Mouse (Mus musculus): ENCODE data around the gene Panx1. TPM values are rescaled to one million over a fixed set of nuclear protein-coding genes. Genes with fewer than 3 reads are reported as not detected.

The Panx1 gene
- not detected in 2 replicates for polyA plus RNA-seq (2012)

DNA sequence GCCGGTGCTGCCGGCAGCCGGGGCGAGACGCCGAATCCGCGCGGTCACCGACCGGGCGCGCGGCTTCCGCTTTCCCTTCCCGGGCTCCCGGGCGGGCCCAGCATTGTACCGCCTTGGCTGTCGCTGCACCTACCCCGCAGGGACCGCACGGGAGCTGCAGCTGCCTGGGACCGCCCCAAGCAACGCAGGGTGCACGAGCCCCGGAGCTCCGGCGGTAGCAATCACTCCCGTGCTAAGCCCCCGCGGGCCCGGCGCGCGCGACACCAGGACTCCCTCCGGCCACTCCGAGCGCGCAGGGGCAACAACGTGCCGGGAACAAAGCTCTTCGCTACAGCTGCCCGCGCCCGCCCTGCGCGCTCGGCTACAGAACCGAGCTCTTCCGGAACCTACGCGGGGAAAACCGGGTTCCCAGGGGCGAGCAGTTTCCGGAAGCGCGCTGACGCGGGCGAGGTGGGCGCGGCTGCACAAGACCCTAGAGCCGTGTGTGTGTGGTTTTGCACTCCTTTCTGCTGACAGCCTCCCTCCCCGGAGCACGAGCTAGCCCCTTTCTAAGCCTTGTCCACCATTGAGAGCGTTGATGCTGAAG, at the start of gene Panx1:
TSS of gene Panx1 (minus strand) at position 395 of the 586 bp plus-strand sequence.
- TF ChIP-seq GATA1 (IDR thresholded peaks at IDR 0.05; ENCODE audit: low read length) = no peak

DNA sequence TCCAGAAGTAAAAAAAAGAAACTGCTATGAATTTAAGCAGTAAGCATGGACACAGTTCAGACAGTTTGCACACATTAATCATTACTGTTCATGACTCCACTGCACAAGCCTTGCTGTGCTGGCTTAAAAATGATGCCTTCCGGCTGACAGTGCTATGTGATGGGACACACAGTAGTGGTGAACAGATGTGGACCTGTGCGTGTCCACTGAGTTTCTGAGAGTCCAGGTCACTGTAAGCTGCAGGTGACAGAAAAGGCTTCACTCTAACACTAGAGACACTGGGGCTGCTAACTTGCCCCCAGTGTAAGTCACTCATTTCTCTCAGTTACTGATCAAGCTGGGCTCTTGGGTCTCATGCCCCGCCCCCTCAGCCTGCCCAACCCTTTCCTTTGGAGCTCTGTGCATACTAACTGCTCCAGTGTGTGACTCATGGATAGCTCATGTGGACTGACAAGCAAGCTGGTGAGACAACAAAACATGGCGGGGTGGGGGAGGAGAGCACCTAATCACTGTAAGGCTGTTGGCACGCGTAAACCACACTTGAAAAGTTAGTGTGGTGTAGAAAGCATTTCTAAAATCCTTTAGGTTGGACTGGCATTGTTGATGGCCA, 23.5 kb upstream of the Panx1 start:
- TF ChIP-seq GATA1 (IDR thresholded peaks at IDR 0.05; ENCODE audit: low read length) = no peak

DNA sequence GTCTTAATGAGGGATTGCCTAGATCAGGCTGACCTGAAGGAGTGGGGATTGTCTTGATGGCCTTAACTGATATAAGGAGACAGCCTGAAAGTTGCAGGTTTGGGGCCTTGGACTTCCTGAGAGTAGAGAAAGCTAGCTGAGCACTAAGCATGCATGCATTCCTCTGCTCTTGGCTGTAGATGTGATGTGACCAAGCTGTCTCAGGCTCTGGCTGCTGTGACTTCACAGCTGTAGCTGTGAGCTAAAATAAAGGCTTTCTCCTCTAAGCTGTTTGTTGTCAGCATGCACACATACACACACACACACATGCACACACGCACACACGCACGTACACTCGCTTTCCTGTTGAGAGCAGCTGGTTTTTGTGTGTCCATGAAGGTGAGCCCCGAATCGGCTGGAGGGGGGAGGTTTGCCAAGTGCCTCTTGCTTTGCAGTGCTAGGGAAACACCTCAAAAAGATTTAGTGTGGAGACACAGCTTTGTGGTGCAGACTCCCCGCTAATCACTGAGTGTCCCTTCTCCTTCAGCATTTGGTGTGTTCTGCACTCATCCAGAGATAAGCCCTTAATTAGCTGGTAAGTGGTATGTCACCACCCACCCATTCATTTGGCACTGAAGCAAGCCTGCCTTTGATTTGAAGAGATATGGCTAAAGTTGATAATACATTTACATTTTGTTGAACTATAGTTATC, 22.9 kb upstream of the Panx1 start:
- TF ChIP-seq GATA1 (IDR thresholded peaks at IDR 0.05; ENCODE audit: low read length) = no peak

DNA sequence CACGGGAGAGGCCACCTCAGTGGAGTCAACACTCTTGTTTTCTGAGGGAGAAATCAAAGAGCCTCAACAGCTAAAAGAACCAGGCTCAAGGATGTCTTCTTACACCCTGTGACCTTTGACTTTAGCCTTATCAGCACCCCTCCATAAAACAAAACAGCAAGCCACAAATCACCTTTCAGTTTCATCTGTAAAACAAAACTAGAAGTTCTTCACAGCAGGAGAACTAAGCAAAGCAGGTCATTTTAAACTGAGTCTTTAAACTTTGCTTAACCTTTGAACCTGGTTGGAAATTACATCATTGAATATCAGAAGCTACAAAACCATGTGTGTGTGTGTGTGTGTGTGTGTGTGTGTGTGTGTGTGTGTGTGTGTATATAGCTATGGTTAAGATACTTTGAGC, 18.9 kb upstream of the Panx1 start:
- no peak for TF ChIP-seq GATA1 (IDR thresholded peaks at IDR 0.05; ENCODE audit: low read length)

DNA sequence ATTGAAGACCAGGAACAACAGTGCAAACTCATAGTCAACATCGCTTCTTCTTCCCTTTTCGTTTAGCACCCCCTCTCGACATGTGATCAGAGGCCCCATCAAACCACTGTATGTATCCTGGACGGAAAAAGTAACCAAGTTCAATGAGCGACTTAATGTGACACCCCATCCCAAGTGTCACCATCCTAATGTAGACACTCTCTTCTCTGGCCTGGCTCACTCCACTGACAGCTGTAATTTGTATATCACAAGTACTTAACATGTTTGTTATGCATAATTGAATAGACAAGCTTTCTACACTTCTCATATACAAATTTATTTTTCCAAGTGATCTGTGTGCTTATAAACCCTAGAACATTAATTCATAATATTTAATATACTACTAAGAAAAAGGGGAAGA, 15.6 kb upstream of the Panx1 start:
- no peak for TF ChIP-seq GATA1 (IDR thresholded peaks at IDR 0.05; ENCODE audit: low read length)

DNA sequence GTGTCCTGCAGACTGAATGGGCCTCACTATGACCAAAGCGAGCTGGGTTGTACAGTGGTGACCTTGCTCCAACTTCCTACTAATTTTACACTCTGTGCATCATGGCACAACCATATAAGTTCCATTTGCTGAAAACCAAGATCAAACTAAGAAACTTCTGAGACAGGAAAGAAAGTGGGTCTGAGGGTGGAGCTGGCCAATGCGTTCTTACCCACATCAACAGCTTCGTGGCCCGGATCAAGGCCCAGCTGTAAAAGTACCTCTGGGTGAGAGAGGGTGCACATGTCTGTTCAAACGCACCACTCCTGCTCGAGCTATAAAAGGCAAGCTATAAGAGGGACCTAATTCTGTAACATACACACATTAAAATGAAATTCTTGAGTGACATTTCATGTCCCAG, 14.7 kb upstream of the Panx1 start:
- no peak for TF ChIP-seq GATA1 (IDR thresholded peaks at IDR 0.05; ENCODE audit: low read length)

DNA sequence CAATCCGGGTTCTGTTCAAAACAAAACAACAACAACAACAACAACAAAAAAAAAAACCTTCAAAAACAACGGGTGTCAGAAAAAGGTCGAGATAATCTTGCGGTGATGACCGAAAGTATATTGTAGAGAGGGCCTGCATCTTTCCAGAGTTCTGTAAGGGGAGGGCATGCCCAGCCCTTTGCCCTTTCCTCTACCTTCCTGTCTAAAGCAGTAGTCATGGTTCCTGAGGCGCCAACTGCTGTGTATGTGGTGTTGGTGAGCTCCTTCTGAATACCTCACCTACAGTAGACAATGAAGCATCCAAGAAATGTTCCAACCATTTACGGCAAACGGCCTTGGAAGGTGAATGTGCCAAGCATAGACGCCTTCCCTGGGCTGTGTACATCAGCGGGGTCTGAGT, 462 bp upstream of the Panx1 start:
- no peak for TF ChIP-seq GATA1 (IDR thresholded peaks at IDR 0.05; ENCODE audit: low read length)

DNA sequence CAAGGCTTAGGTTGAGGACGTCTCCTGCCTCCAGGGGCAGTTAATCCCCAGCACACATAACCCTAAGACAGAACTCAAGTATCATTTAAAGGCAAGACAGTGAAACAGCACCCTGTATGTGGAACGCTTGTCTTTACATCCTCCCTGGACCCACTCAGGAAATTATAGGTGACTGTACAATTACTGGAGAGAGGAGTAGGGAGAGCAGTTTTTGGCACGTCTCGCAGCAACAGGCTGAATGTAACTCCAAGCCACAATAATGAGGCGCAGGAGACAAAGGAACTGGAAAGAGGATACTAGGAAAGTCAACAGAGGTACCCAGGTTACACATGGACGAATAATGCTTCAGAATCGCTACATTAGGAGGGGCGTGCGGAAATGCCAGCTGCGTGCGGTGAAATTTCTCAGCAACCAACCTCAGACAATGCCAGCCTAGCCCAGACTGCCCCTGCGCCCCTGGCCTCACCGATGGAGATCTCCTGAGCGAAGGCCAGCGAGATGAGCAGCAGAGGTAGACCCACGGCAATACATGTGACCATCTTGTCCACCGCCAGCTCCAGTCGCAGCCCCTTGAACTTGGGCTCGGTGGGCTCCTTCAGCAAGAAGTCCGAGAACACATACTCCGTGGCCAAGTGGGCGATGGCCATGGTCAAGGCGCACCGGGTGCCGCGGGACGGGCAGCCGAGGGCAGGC, 741 bp downstream of the Panx1 start:
- no peak for TF ChIP-seq GATA1 (IDR thresholded peaks at IDR 0.05; ENCODE audit: low read length)

DNA sequence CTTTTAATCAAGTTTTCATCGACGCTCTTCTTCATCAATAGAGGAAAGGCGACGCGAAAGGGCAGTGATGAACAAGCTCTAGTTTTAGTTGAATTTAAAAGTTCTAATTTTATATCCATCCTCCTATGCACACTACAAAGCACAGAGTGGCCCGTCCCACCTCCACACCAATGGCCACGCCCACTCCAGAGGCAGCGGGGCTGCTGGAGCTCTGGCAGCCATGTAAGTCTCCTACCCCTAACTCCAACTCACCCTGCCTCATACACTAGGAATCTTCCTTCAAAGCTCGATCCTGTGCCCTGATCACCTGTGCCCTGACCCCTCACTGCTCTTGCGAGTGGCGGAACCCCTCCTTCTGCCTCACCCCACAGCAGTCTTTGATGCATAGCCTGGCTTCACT, 3.7 kb downstream of the Panx1 start:
- no peak for TF ChIP-seq GATA1 (IDR thresholded peaks at IDR 0.05; ENCODE audit: low read length)

DNA sequence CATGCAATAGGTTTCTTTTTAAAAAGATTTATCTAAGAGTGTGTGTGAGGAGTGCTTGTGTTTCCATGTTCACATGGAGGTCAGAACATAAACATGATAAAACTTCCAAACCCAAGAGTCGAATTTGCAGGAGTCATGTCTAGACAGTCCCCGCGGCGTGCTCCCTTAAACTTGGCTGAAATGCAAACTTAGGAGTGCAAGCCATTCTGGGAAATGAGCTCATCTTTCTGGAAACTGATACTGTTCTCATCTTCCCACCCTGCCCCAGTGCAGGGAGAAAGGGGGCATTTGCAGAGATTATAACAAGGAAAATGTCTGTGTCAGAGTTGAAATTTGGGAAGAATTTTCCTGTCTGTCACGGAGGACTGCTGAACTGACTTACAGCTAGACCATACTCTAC, 5.4 kb downstream of the Panx1 start:
- no peak for TF ChIP-seq GATA1 (IDR thresholded peaks at IDR 0.05; ENCODE audit: low read length)

DNA sequence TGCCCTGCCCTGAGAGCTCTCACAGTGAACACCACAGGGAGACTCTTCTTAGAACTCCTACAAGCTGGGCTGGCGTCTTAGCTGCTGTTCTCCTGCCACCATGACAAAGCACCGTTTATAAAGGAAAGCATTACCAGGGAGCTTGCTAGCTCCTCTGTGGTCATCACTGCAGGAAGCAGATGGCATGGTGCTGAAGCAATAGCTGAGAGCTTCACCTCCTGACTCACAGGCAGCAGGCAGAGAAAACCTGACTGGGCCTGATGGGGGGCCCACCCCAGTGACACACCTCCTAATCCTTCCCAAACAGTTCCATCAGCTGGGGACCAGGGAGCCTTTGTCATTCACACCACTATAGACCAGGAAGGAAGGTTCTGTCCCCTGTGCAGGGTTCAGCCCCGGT, 7.6 kb downstream of the Panx1 start:
- no peak for TF ChIP-seq GATA1 (IDR thresholded peaks at IDR 0.05; ENCODE audit: low read length)

DNA sequence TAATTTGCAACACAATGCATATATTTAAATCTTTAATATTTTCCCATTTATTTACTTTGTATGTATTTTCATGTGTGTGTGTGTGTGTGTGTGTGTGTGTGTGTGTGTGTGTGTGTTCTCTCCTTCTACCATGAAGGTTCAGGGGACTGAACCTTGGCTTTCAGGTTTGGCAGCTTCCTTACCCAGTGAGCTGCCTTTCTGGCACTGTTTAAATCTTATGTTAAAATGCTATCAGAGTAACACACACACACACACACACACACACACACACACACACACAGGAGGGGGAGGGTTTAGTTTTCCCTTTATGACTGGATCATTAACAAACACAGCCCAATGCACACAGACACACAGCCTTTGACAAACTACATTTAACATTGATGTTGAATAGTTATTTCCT, 8.0 kb downstream of the Panx1 start:
- TF ChIP-seq GATA1 (IDR thresholded peaks at IDR 0.05; ENCODE audit: low read length) = no peak

DNA sequence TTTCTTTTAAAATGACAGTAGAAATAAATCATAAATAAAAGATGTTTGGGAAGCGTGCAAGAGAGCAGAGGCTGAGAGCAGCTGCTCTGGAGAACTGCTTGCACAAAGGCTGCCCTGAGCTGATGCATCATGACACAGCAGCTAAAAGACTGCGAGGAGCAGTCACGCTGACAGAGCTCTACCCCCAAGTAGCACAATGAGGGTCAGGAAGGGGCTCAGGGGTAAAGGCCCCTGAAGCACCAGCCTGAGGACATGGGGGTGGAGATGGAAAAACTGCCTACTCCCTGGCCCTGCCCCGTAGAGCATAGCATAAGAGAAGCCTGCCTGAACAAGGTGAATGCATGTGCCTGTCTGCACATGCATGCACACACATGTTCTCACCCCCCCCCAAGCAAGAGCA, 8.5 kb downstream of the Panx1 start:
- TF ChIP-seq GATA1 (IDR thresholded peaks at IDR 0.05; ENCODE audit: low read length) = no peak

DNA sequence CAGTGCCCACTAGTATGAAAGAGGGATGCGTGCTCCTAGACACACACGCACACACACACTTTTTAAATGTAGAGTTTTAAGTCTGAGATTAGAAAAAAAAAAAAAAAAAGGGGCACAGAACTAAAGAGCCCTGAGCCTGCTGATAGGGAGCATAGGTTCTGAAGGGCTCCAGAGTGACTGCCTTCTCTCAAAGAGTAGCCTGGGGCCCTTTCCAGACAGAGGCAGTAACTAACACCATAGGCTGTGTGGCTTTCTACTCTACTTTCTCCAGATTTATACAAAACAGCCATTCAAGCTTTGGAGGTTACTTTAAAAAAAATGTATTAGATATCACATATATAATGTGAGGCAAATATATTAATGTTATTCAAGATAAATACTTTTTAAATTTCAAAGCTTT, 8.9 kb downstream of the Panx1 start:
- no peak for TF ChIP-seq GATA1 (IDR thresholded peaks at IDR 0.05; ENCODE audit: low read length)

DNA sequence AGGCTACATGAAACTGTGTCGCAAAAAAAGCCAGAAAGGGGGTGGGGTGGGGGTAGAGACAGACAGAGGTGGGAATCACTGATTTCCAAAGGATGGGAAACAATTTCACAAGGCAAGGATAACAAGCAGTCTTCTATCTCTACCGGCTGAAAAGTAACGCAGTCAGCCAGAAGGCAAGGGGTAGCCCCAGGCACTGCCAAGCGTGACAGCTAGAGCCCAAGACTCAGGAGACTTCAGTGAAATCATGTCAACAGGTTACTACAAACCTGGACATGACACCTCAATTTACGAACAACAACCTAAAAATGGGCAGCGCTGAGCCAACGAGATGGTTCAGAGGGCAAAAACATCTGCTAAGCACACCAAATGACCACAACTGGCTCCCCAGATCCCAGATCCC, 9.3 kb downstream of the Panx1 start:
- TF ChIP-seq GATA1 (IDR thresholded peaks at IDR 0.05; ENCODE audit: low read length) = no peak

DNA sequence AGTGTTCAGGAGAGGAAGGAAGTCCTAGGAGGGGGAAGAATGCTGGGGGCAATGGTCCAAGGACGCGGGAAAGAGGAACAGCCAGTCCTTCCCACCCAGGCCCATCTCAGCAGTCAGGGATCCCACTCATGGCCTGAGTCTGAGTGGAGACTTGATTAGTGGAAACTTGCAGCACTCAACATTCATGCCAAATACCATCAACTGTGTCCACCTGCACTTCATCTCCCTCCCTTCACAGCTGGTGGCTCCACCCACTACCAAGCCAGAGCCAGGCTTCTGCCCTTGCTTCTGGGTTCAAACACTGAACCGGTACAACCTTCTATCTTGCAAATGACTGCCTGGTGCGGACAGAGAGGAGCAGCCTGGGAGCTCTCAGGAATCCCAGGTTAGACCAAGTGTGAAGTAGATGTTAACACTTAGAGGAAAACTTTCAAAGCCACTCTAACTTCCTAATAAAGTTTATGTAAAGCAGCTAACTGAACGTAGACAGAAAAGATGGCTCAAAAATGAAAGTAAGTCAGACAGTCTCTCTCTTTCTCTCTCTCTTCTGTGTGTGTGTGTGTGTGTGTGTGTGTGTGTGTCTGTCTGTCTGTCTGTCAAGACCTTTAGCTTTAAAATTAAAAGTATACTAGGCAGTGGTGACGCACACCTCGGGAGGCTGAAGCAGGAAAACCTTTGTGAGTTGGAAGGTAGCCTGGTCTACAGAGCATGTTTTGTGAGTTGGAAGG, 10.6 kb downstream of the Panx1 start:
- no peak for TF ChIP-seq GATA1 (IDR thresholded peaks at IDR 0.05; ENCODE audit: low read length)

All from G1E-ER4 (cell line).